Mouse (Mus musculus): ENCODE results near the gene 1810010D01Rik.

The 1810010D01Rik gene

DNA sequence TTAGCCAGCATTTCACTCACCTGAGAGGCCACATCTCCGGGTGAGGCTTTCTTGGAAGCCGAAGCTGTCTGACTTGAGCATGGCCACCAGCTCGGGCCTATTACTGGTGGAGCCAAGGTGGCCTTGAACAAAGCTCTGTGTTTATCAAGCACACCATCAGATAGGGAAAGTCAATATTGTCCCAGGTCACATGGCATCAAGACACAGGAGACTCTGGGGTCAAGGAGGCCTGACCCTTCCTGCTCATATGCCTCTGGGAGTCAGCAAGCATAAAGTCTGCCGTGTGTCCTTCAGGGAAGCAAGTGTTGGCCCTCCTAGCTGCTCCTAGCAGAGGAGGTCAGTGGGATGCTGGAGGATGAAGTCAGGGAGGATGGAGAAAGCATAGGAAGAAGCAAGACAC, at the start of gene 1810010D01Rik:
TSS of gene 1810010D01Rik (minus strand) at position 114 of the 400 bp plus-strand sequence.
- no peak for DNase-seq

DNA sequence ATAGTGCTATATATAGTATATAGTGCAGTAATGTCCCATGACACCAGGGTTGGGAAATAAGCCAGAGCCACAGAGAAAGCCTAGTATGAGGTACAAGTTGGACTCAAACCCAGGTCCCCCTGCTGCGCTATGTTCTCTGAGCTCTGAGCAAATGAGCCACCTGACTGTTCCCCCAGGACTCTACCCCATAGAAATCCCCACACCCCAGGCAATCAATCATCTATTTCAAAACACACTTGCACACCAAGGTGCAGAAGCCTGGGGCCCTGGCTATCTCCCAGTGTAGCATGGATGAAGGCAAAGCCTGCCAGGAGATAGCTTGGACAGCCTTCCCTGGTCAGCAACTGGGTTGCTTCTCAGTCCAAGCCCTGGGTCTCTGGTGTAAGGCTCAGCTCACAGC, 48.2 kb upstream of the 1810010D01Rik start:
- DNase-seq: no peak

DNA sequence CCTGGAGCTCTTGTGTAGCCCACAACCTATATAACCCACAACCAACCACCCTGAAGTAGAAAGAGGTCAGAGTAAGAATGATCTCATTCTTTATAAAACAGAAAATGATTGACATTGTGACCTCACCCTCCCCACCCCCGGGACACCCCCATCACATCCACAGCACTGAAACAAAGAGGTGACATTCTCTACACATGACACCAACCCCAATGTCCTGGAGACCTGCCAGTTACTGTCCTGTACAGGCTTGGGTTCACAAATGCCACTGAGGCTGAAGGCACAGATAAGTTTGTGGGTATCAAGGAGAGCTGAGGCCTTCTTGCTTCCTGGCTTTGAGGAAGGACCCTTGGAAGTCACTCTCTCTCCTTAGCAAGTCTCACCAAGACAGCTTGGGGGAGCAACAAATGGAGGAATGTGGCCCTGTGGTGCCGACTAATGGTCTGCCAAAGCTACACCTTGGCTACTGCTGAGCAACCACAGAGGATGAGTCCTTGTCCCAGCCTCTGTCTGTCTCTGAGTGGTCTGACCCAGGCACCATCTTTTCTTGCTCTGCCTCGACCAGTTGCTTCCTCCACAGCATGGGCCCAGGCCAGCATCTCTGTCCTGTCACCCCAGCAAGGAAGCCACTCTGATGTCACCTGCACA, 46.2 kb upstream of the 1810010D01Rik start:
- DNase-seq: no peak

DNA sequence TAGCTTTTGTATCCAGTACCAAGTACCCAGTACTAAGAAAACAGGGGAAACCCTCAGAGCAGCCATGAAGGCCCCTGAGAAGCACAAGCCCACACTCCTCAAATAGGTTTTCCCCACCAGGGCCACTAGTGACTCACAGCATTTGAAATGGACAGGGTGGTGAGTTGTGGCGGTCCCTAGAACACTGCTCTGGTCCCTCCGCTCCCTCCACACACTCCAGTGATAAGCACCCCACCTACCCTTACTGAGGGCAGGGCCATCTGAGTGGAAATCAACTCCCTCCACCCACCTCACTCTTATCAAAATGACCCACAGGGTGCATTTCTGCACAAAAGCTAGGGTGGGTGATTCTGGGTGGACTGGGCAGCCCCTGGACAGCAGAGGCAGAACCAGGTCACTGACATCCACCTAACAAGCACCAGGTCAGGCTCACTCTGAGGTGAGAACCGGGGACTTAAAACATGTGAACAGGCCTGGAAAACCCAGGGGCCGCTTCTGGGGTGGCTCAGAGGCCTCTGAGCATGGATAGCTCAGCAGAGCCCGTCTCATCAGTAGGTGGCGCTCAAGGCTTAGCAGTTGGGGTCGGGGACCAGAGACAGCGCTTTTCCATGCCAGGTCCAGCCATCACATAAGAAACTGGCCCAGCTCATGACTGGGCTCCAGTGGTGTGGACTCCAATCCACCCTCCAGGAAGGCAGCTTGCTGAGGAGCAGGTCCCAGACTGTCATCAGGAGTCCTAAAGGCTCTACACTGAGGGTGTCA, 45.0 kb upstream of the 1810010D01Rik start:
- DNase-seq: peak; percentile 57 to 63

DNA sequence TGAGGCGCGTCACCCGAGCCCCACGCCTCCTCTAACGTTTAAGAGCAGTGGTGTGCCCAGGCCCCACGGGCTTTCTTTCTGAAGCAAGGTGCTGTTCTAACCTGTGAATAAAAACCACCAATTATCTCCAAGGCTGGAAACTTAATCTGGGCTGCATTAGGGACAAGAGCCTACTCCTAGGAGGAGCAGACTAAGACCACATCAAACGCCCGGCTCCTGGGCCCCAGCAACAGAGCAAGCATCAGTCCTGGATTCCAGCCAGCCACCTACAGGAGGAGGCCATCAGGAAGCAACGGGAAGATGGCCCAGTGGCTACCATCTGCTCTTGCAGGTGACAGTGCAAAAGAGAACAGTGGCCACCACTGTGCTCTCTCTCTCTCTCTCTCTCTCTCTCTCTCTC, 42.3 kb upstream of the 1810010D01Rik start:
- DNase-seq: no peak

DNA sequence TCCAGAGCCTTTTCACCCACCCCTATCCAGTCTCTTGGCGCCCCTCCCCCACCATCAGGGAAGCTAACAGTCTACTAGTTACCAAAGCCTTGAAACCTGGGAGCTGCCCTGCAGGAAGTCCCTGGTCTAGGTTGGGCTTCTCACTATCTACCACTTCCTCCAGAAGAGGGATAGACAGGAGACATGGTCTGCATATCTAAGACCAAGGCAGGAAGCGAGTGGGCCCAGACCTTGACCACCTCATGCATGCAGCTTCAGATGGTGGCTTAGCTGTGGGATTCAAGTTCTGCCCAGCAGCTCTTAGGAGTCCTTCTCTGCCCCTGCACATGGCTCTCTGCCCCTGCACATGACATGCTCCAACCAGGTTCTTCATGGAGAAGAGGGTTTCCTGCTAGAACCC, 41.0 kb upstream of the 1810010D01Rik start:
- DNase-seq: no peak

DNA sequence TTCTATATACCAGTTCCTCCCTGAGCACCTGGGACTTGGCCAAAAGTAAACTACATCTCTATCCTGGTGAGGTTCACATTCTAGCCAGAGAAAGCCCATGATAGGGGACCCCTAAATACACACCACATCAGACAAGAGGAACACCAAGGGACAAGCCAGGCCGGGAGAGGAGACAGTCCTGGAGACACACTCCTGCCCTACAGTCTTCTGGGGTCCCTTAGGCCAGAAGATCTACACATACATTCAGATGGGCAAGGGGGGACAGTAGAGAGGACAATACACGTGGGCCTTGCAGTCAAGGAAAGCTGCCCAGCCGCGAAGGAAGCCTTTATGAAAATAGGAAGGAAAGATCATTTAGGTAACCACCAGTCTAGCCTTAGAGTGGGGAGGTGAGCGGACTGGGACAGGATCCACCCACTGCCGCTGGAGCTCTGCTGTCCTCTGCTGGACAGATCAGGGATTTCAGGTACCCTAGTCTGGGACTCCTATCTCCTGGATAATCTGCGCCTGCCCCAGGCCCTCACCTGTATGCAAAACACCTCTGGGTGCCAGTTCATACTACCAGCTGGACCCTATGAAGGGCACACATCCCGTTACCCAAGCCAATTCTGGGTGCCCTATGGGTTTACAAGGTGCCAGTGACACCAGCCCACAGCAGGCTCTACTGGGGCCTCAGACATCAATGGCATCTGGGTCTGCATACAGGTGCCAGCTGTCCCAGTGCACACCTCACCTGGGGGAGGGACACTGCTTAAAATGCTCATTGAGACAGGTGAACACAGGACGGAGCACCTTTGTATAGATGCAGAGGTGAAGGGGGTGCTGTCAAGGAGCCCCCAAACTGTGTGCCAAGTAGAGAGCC, 35.2 kb upstream of the 1810010D01Rik start:
- DNase-seq: peak; percentile 63 to 72

DNA sequence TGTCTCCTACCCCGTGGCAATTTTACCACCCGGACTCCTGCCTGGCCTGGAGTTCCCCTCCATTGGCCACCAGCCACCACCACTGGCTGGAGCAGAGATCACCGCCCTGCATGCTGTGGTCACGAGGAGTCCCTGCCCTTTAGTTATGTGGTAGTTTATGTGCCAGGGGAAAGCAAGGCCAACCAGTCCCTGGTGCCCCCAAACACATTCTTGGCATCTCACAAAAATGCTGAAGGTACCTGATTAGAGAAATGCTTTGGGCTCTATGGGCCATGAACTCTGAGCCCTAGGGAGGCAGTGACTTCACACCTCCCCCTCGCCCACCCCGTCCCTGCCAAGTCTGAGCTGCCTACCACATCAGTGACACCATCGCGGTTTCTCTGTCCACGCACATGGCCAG, 34.1 kb upstream of the 1810010D01Rik start:
- no peak for DNase-seq

DNA sequence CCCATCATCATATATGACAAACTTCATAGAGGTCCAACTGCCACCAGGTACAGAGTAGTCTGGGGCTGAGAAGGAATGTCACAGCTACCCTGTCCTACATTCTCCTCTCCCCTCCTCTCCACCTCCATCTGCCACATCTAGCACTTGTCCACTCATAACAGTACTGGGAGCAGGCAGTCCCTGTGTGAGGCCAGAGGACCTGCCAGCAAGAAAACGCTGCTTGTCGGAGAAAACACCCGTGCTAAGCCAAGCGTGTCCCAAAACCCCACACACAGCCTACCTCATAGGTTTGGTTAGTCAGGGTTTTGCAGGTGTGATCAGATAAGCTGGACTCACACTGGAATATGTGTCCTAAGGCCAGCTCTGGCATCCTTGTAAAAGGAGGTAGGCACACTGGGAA, 33.0 kb upstream of the 1810010D01Rik start:
- no peak for DNase-seq

DNA sequence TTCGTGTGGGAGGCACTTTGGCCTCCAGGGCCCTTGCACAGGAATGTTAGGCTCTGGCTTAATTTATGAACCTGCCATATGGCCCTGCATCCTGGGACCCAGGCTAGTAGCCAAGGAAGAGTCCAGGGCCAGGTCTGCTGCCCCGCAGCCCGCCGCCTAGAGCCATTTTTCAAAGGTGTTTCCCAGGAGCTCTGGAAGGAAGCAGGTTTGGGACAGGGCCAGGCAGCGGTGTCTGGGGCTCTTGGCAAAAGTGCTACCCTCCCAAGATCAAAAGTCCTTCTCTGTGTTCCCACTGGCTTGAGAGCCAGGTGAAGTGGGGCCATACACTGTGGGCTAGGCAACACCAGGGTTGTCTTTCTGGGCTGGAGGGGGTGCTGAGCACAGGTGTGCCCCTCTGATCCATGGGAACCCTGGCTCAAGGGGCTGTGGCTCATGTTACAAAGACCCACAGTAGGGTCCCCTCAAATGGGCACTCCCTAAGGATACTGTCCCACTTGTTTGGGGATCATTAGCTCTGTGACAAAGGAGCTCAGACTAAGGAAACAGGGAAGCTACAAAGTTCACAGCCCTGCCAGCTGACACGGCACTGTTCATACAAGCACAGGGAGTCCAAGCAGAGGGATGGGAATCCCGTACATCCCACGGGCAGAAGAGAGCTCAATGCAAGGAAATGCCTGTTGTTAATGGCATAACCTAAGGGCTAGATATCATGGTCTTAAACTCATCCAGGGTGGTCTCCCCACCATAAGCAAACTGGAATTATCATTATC, 32.0 kb upstream of the 1810010D01Rik start:
- DNase-seq: no peak

DNA sequence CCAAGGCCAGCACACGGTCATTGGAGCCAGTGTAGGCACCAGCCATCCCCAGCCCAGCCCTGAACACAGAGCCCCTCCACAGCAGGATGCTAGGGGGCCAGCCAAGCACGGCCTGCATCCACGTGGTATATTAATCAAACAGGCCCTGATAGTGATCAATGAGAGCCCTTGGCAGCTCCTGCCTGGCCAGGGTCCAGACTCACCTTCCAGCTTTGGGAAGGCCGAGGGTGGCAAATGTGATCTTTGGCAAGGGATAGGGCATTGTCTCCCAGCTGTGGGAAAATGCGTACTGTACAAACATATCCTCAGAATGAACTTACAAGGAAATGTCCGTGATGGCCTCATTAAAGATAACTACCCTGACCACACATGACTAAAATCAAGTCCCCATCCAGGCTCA, 31.2 kb upstream of the 1810010D01Rik start:
- no peak for DNase-seq

DNA sequence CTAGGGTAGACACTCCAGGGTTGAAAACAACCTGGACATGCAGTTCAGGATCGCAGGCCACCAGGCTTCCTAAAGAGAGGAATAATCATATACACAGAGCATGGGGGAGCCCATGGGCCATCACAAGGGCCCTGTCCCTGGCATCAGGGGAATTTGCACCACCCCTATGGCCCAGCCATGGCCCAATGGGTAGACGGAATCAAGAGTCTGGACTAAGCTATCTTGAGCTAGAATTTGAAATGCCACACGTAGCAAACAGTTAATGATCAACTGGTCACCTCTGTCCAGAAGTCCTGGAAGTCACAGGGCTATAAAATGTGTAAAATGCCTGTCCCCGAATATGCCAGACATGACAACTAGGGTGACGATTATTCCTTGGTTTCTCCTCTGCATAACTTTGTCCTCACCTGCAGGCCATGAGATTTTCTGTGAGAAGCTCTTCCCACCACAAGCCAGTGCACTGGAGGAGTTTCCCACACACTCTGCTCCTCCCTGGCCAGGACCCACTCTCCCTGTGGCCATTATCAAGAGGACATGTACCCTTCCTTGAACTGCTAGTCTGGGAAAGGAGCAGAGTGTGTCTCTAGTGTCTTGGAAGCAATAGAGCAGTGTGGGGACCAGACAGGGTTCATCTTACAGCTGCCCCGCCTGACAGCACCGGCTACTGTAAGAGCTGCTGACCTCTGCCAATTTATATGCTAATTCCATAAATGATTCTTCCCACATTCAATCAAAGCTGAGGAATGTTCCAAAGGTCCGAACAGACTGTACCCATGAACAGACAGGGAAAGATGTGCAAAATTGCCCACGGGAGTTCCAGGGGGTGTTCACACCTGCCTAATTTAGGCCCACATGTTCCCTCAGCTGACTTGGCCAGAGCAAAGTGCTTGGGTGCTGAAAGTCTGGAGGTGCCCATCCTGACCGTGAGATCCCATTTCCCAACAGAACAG, 27.2 kb upstream of the 1810010D01Rik start:
- DNase-seq: no peak

DNA sequence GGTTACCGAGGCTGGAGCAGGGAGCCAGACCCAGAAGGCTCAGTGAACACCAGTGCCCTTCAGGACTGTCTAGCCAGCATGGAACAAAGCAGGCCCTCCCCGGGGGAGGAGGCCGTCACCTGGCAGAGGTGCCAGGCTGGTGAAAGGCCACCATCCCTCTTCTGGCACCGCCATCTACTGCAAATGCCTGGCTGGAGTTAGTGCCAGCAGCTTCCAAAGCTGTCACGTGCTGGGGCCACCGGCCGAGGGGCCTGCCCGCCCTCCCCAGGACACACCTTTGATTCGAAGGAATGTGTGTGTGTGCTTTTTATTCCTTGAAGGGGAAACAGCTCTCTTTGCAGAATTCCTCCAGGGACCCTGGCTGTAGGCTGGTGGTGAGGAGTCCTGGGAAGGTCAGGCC, 23.7 kb upstream of the 1810010D01Rik start:
- no peak for DNase-seq

DNA sequence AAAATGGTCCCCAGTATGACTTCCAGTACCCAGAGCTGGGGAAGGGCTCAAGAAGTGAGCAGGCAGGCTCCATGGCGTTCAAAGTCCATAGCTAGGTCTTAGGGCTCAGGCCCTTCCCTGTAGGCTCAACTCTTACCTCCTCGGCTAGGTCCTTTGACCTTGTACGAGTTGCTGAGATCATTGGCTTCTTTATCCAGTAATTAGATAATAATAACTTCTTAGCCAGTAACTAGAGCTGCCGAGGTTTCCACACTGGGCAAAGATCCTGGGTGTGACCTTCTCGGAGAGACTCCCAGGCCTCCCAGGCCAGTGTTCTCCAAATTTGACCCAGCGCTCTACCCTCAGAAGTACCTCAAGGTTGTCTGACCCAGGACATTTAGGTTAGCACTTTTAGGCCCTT, 18.7 kb upstream of the 1810010D01Rik start:
- no peak for DNase-seq

DNA sequence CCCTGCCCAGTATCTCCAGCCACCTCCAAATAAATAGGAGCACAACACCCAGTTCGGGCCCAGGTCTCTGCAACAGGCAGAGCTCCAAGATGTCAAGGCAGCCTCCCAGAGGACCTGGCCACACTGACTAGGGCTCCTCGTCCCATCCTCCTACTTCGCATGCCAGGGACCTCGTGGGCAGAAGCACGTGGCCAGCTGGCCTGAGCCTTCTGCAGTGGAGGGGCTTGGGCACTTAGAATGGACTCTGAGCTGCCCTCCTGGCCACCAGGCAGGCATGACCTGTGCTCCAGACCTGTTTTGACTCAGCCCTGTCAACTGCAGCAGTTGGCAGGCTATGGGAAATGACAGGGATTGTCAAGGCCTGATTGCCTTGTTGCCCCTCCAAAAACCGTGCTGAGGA, 17.7 kb upstream of the 1810010D01Rik start:
- no peak for DNase-seq

DNA sequence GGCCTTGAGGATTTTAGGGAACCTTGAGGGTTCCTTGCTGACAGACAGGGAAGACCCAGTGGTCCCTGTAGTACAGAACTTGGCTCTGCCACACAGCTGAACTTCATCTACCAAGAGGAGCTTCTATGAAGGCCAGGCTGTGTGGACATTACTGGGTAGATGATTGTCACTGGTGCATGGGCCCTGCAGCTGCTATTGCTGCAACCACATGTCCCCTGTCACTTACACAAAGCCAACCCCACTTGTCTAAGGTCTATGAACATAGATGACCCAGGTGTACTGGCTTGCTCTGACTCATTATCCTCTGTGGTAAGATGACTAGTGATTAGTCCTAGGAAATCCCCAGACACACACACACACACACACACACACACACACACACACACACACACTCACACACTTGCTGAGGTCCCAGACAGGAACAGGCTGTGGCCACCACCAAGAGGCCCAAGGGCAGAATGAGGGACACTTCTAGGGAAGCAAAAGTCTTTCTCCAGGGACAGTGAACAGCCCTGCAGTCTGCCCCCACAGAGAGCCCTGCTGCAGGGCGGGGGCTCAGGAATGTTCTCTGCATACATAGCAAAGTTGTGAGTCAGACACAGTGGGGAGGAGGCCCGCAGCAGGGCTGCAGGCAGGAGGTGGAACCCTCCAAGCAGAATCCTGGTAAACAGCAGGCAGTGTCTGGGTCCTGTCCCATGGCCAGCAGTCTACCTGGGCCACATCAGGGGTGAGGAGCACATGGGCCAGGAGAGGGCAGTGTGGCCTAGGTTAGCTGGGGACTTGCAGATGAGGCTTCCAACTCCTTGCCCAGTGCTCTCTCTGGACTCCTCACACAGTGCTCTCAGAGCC, 14.1 kb upstream of the 1810010D01Rik start:
- no peak for DNase-seq

DNA sequence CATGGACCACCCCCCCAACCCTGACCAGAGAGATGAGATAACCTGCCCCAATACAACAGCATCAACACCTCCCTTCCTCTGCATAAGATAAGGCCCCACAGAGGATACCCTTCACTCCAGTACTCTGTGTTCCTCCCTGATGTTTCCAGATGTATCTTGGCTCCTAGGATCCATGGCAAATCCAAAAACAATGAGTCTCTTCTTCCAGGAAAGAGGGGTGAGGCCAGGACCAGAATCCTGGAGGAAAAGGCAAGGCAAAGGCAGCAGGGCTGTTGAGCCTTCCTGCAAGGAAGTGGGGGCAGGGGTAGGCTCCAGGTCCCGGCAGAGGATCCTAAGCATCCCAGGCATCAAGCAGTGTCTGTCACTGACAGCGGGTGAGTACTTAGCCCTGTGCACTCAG, 13.4 kb upstream of the 1810010D01Rik start:
- DNase-seq: no peak

DNA sequence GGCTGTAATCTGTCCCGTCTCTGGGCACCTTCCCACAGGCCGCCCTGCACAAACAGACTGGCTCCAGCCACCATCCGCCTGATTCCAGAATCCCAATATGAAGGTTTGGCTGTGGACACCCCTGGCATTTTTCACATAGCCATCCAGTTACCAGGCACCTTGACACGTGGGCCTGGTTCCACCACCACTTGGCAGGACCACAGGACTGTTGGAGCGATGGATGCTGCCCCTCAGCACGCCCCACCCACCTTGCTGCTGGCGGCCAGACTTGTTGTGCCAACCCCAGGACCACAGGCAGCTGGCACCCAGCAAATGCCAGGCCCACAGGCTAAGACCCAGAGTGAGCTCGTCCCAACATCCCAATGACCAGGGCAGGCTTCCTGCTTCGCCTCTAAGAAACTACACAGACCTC, 11.5 kb upstream of the 1810010D01Rik start:
- DNase-seq: no peak

DNA sequence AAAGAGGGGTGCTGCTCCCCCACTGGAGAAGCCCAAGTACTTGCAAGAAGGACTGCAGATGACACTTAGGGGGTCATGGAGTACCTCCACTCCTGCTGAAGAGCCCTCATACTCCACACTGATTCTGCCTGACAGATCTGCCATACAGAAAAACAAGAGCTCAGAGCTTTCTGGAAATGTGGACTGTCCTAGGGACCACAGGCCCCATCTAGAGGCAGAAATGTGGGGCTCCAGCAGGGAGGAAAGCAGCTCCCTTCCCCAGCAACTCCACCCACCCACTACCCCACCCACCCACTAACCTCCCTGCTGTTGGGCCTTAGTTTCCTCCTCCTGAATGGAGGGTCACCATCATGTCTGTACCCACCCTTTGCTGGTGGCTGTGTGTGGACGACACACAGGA, 8.7 kb upstream of the 1810010D01Rik start:
- no peak for DNase-seq

DNA sequence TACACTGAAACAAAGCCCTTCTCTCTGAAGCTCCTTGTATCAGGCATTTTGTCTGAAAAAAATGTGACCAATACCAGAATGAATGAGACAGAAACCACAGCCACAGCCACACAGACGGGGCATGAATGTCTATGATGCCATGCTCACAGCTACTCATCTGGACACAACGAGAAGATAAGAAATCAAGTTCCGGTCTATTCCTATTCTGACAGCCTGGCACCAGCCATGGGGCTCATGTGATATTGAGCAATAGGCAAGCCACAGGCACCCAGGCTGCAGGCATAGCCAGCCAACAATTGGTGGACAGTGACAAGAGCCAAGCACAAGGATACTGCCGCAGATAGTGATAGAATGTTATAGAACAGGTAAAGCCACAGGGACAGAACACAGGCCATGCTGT, 7.6 kb upstream of the 1810010D01Rik start:
- DNase-seq: no peak
